Mouse (Mus musculus) bone marrow macrophage, adult 2 months (primary cell): ENCODE results near the gene Htra2.

Experiments
- CTCF ChIP-seq: IDR thresholded peaks from 2 replicates; pipeline ENCODE4 v1.5.1; 2012; ENCODE audit warnings: low read depth, mild to moderate bottlenecking, low read length, moderate library complexity
- POLR2A ChIP-seq: IDR thresholded peaks from 2 replicates; pipeline ENCODE4 v1.6.1; 2012; ENCODE audit warnings: mild to moderate bottlenecking, low read depth, low read length, borderline replicate concordance

DNA sequence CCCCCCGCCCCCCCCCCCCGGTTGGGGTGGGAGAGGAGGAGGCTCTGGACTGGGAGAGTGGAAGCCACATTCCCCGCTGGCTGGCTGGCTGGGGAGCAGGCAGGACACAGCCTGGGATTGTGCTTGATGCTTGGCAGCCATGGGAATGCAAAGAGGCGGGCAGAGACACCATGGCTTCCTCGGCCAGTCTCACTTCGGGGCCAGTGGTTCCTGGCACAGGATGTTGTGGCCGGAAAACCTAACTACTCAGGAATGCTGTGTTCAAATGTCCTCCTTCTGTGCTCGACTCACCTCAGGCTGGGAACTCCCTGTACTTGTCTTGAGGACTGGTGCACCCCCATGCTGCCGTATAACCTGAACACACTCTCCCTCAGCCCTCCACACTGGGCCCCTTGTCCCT lies 27.4 kb downstream of the Htra2 start:
- TF ChIP-seq POLR2A (no peak), CTCF (no peak)
